ENCODE assay signal across 8 mouse cellular contexts in the genomic region with DNA sequence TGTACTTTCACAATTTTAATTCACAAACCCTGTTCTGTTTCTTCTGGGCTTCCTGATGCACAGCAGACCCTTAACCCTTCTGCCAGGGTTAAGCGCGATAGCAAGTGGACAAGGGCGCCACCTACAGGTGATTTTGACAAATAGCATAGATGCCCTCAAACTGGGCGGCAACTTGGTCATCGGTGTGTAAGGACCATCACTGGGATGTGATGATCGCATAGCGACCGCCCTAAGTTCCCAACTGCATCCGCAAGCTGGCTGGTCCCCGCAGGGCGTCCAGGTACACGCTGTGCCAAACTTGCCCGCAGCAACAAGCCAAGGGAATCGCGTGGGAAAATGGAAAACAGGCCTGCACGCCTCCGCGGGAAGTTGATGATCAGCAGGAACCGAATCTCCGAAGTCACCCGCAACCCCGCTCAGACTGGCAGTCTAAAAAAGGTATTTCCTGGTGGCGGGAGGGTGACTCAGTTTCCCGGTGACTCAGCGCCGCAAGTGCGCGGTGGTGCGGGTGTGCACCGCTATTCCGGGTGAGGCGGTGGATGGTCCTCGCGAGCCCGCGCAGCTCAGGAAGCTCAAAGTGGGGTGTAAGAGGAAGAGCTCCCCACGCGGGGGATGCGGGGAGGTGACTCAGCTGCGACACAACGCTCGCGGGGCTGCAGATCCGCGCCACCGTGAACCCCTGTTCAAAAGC.
DNase-seq lines count a peak whose midpoint lies in the region; ATAC-seq and TF ChIP-seq lines count a peak whose summit lies in the region.

No protein-coding gene starts in this region.

- peak; percentile 95 for DNase-seq in MN1 (ENCODE audit: low spot score)
- DNase-seq in cerebellum, adult 11-12 months: peak; percentile 65
- DNase-seq in forebrain, postnatal 0 days: peak; percentile 85
- DNase-seq in hindbrain, embryonic 11.5 days (ENCODE audit: low spot score): peak; percentile 89
- peak; percentile 82 for DNase-seq in layer of hippocampus, postnatal 10 days (ENCODE audit: low spot score in 2 of 2)
- peak; percentile 63 for DNase-seq in ovary, postnatal 14 days (ENCODE audit: low spot score)
- peak; percentile 56 for DNase-seq in thymus, postnatal 14 days

- H3K27ac ChIP-seq in forebrain, postnatal 0 days (ENCODE audit: low read depth, low read length): no peak overlapping the region
- H3K27ac ChIP-seq in hindbrain, embryonic 11.5 days (ENCODE audit: low read depth, low read length): no peak overlapping the region
- no peak overlapping the region for H3K27ac ChIP-seq in lung, embryonic 16.5 days (ENCODE audit: low read length)

- H3K36me3 ChIP-seq in forebrain, postnatal 0 days (ENCODE audit: insufficient read depth): no peaks in the 10 kb centered on the region
- H3K36me3 ChIP-seq in hindbrain, embryonic 11.5 days (ENCODE audit: control insufficient read depth, insufficient read depth, low read length): no peaks in the 10 kb centered on the region
- no peaks in the 10 kb centered on the region for H3K36me3 ChIP-seq in lung, embryonic 16.5 days (ENCODE audit: control insufficient read depth, insufficient read depth, low read length)

- no peaks in the 10 kb centered on the region for H3K27me3 ChIP-seq in forebrain, postnatal 0 days (ENCODE audit: insufficient read depth, low read length)
- peaks cover 8% of the 10 kb centered on the region for H3K27me3 ChIP-seq in hindbrain, embryonic 11.5 days (ENCODE audit: control insufficient read depth, insufficient read depth, low read length)
- peaks cover 11% of the 10 kb centered on the region; the same call in 1 of the 2 replicates for H3K27me3 ChIP-seq in lung, embryonic 16.5 days (ENCODE audit: control insufficient read depth, insufficient read depth, low read depth, low read length)

- H3K4me2 ChIP-seq in forebrain, postnatal 0 days (ENCODE audit: low read depth): peak overlapping the region; percentile 94
- H3K4me2 ChIP-seq in hindbrain, embryonic 11.5 days (replicated peaks; ENCODE audit: low read depth, low read length): peak overlapping the region; percentile 86
- H3K4me2 ChIP-seq in lung, embryonic 16.5 days (ENCODE audit: low read depth, low read length): peak overlapping the region; percentile 89

- peak overlapping the region; percentile 37 for H3K9ac ChIP-seq in forebrain, postnatal 0 days
- H3K9ac ChIP-seq in hindbrain, embryonic 11.5 days (ENCODE audit: low read depth, low read length): peak overlapping the region; percentile 32
- peak overlapping the region; percentile 57 for H3K9ac ChIP-seq in lung, embryonic 16.5 days (ENCODE audit: low read length)

- peak; percentile 67 for ATAC-seq in forebrain, postnatal 0 days
- ATAC-seq in hindbrain, embryonic 11.5 days (ENCODE audit: low FRiP score): peak; percentile 84
- peak; percentile 66; the same call in 1 of the 2 replicates for ATAC-seq in lung, embryonic 16.5 days (ENCODE audit: low read depth)

- peak overlapping the region; percentile 40 for H3K4me3 ChIP-seq in forebrain, postnatal 0 days (ENCODE audit: low read depth, low read length)
- peak overlapping the region; percentile 33 for H3K4me3 ChIP-seq in hindbrain, embryonic 11.5 days (ENCODE audit: low read depth, low read length)
- H3K4me3 ChIP-seq in lung, embryonic 16.5 days (ENCODE audit: low read length): peak overlapping the region; percentile 50

- TF ChIP-seq CTCF in forebrain, postnatal 0 days (IDR thresholded peaks at IDR 0.05; ENCODE audit: low read depth): peak; percentile 97

- H3K4me1 ChIP-seq in forebrain, postnatal 0 days (ENCODE audit: insufficient read depth): no peaks in the 10 kb centered on the region
- H3K4me1 ChIP-seq in hindbrain, embryonic 11.5 days (replicated peaks; ENCODE audit: control insufficient read depth, insufficient read depth, low read length): peaks cover 3% of the 10 kb centered on the region; the same call in 1 of the 2 replicates
- peaks cover 12% of the 10 kb centered on the region for H3K4me1 ChIP-seq in lung, embryonic 16.5 days (replicated peaks; ENCODE audit: control insufficient read depth, insufficient read depth, low read length)

- no peaks in the 10 kb centered on the region for H3K9me3 ChIP-seq in forebrain, postnatal 0 days (ENCODE audit: low read length)
- H3K9me3 ChIP-seq in hindbrain, embryonic 11.5 days (ENCODE audit: control insufficient read depth, low read length): no peaks in the 10 kb centered on the region
- no peaks in the 10 kb centered on the region for H3K9me3 ChIP-seq in lung, embryonic 16.5 days (ENCODE audit: control insufficient read depth, low read length)

- WGBS in forebrain, postnatal 0 days: under 1% methylated on average over 46 of the region's 46 CpGs
- WGBS in hindbrain, embryonic 11.5 days: 3% methylated on average over 46 of the region's 46 CpGs
- 2% methylated on average over 46 of the region's 46 CpGs for WGBS in lung, embryonic 16.5 days
